Mouse (Mus musculus) B cell, adult 62 days (primary cell): Measurements from ENCODE around the gene Sh3rf1. TPM values are rescaled to one million over a fixed set of nuclear protein-coding genes. Genes with fewer than 3 reads are reported as not detected.

Experiments used
- total RNA-seq: library from RNA; stranded (reverse); gene quantifications from 4 replicates; pipeline ENCODE4 v1.2.4, GENCODE M21; 2023

The Sh3rf1 gene
- 3.5 to 5.6 TPM (median 4.1 TPM) in 4 replicates for total RNA-seq

DNA sequence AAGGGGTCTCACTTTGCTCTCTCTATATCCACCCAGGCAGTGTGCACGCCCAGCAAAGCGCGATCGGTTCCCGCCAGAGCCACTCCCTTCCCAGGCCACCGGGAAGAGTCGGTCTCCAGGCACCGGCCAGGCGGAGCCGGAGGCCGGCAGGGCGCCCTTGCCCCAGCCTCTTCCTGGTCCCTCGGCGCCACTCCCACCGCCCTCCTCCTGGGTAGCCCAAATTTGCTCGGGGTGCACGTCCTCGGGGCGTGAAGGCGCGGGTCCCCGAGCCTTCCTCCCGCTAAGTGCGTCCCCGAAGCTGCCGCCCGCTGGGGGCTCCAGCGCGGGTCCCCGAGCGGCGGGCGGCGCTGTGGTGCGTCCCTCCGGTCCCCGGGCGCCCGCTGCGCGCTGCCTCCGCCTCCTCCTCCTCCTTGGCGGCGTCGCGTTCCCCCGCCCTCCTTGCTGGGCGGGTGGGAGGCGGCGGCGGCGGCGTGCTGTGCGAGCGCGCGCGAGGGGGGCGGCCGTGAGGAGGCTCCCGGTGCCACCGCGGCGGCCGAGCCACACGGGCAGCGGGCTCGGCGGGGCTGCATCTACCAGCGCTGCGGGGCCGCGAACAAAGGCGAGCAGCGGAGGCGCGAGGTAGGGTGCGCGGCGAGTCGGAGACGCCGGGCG is at the start of gene Sh3rf1:
Sh3rf1 (plus strand) TSS at position 144 of the 651 bp plus-strand sequence.

Other genes with a start within 250 kb of the Sh3rf1 start
- 56.5 to 61.2 TPM (median 57.1 TPM) in 4 replicates for gene Clcn3, start 240.6 kb upstream of the Sh3rf1 start, total RNA-seq
- 5.7 to 8.4 TPM (median 7.0 TPM) in 4 replicates for gene Nek1, start 230.7 kb upstream of the Sh3rf1 start, total RNA-seq